Mouse (Mus musculus): ENCODE measurements around the gene Fcgr3. TPM values are rescaled to one million over a fixed set of nuclear protein-coding genes. Genes with fewer than 3 reads are reported as not detected.

The Fcgr3 gene
- total RNA-seq, 1 experiment from 2014 or later = 442 TPM

GRCm38 (mm10) chr1:171063569-171064490 lies 905 bp downstream of the Fcgr3 start:
- ATAC-seq (replicated peaks; ENCODE audit: insufficient number of reproducible peaks, low FRiP score, low TSS enrichment, poor library complexity, severe bottlenecking) = peak; percentile 42

GRCm38 (mm10) chr1:171061566-171061965 lies 3.2 kb downstream of the Fcgr3 start:
- no peak for ATAC-seq (replicated peaks; ENCODE audit: insufficient number of reproducible peaks, low FRiP score, low TSS enrichment, poor library complexity, severe bottlenecking)

DNA sequence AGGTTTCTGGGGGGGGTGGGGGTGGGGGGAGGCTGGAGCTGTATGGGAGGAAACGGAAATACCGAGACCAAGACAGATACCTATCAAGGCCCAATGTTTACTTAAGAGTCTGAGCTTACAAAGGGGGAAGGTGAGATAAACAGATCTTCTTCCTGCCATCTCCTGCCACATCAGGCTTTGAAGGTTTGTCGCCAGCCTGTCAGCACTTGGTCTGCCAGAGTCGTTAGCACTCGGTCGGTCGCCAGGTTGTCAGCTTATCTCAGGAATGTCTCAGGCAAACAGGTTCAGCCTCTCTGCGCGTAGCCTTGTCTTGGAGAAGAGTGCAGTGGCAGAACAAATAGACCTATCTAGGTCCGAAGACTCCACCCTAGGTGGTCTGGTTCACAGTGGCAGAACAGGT lies 4.3 kb downstream of the Fcgr3 start:
- no peak for ATAC-seq (replicated peaks; ENCODE audit: insufficient number of reproducible peaks, low FRiP score, low TSS enrichment, poor library complexity, severe bottlenecking)

DNA sequence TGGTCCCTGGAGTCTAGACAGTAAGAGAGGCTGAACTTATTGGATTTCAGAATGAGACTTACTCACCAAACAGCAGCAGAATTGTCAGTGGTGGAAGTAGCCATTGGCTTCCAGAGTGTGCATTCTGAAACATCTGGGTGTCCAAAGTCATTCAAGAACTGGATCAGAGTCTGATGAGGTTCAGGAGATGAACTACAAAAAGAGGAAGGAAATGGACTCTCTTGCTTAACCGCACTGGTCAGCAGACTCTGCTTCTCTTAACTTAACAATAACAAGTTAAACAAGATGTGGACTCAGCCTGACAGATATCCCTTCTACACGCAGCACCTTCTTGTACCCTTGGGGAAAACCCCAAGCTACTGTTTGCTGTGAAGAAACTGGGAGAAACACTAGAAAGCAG lies 5.5 kb downstream of the Fcgr3 start:
- peak; percentile 59 for ATAC-seq (replicated peaks; ENCODE audit: insufficient number of reproducible peaks, low FRiP score, low TSS enrichment, poor library complexity, severe bottlenecking)

- peak; percentile 73 for ATAC-seq (replicated peaks; ENCODE audit: insufficient number of reproducible peaks, low FRiP score, low TSS enrichment, poor library complexity, severe bottlenecking)
Measured at GRCm38 (mm10) chr1:171057253-171057652, 7.5 kb downstream of the Fcgr3 start.

DNA sequence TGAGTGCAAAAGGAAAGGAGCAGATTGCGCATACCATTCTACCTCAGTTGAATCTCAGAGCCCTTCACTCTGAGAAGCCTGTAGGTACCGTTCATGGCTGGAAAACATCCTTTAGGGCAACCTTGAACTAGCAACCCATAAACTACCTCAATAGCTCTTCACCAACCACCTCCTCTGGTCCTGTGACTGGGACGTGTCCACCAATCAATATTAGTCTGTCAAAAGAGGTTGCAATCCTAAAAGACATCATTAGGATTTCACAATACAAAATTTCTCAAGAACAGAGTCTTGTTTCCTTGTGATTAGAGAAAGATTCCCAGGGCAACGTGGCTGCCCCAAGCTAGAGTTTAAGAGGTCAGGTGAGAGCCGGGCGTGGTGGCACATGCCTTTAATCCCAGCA lies 11.4 kb downstream of the Fcgr3 start:
- ATAC-seq (replicated peaks; ENCODE audit: insufficient number of reproducible peaks, low FRiP score, low TSS enrichment, poor library complexity, severe bottlenecking) = no peak

DNA sequence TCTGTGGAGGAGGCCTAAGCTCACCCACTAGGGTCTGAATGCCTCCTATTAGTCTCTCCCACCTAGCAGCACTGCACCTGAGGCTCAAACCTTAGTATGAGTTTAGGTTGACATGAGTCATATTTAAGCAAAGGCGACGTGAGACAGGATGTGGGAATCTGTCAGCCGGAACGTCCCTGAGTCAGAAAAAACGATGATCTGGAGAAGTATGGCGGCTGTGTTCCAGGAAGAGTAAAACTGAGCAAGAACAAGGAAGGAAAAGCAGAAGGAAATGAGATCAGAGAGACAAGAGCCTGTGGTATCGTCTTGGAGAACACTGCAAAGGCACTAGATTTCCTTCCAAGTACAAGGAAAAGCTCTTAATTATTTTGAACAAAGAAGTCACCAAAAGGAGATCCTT lies 14.0 kb downstream of the Fcgr3 start:
- no peak; the same call in 1 of the 2 replicates for ATAC-seq (replicated peaks; ENCODE audit: insufficient number of reproducible peaks, low FRiP score, low TSS enrichment, poor library complexity, severe bottlenecking)

- no peak for ATAC-seq (replicated peaks; ENCODE audit: insufficient number of reproducible peaks, low FRiP score, low TSS enrichment, poor library complexity, severe bottlenecking)
Measured at GRCm38 (mm10) chr1:171049263-171049662, 15.5 kb downstream of the Fcgr3 start.

- no peak for ATAC-seq (replicated peaks; ENCODE audit: insufficient number of reproducible peaks, low FRiP score, low TSS enrichment, poor library complexity, severe bottlenecking)
Measured at GRCm38 (mm10) chr1:171046501-171046900, 18.2 kb downstream of the Fcgr3 start.

GRCm38 (mm10) chr1:171045079-171045465 lies 19.7 kb downstream of the Fcgr3 start:
- no peak for ATAC-seq (replicated peaks; ENCODE audit: insufficient number of reproducible peaks, low FRiP score, low TSS enrichment, poor library complexity, severe bottlenecking)

GRCm38 (mm10) chr1:171044365-171045078 lies 20.2 kb downstream of the Fcgr3 start:
- ATAC-seq (replicated peaks; ENCODE audit: insufficient number of reproducible peaks, low FRiP score, low TSS enrichment, poor library complexity, severe bottlenecking) = peak; percentile 81

DNA sequence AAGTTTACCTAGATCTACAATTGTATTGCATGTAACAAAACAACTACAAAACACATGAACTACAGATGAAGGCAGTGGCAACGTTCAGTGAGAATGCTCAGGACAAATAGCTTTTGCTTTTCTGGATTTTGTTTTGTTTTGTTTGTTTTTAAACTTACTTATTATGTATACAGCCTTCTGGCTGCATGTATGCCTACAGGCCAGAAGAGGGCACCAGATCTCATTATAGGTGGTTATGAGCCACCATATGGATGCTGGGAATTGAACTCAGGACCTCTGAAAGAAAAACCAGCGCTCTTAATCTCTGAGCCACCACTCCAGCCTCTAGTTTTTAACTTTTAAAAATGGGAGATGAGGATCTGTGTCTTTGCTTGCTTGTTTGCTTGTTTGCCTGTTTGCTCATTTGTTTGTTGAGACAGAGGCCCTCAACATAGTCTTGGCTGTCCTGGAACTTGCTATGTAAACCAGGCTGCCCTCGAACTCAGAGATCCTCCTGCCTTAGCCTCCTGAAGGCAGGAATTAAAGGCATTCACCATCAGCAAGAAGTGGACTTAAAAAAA lies 21.1 kb downstream of the Fcgr3 start:
- no peak for ATAC-seq (replicated peaks; ENCODE audit: insufficient number of reproducible peaks, low FRiP score, low TSS enrichment, poor library complexity, severe bottlenecking)

DNA sequence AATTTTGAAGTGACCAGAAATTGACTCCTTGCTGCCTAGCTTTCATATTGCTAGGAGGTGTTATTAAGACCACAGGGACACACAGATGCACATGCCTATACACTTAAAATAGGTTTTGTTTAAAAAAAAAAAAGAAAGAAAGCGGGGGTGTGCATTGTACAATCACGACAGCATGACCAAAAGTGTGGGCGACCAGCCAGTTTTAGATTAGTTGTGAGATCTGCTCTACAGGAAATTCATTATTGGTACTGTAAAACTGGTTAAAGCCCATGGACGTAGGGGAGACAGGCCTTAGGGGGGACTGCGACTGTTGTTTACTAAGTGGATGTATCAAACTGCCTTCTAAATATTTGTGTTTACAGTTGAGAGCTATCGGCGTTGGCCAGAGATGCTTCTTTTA lies 24.9 kb downstream of the Fcgr3 start:
- no peak for ATAC-seq (replicated peaks; ENCODE audit: insufficient number of reproducible peaks, low FRiP score, low TSS enrichment, poor library complexity, severe bottlenecking)

DNA sequence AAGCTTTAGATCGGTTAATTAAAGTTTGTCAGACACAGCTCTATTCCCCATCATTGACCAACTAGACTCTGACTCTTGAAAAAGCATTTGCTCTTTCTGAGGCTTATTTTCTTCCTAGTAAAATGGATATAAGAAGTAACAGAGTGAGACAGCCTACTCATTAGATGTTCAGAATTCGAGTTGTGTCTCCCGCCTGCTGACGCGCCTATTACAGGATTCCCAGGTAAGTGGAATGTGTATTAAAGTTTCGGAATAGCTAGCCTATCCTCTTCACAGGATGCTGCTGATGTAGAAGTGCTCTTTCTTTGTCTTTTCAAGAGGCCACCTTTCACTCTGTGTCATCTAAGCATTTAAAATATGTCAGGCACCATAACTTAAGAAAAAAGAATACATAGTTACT lies 25.6 kb downstream of the Fcgr3 start:
- no peak for ATAC-seq (replicated peaks; ENCODE audit: insufficient number of reproducible peaks, low FRiP score, low TSS enrichment, poor library complexity, severe bottlenecking)

- ATAC-seq (replicated peaks; ENCODE audit: insufficient number of reproducible peaks, low FRiP score, low TSS enrichment, poor library complexity, severe bottlenecking) = peak; percentile 52
Measured at GRCm38 (mm10) chr1:171037861-171038721, 26.6 kb downstream of the Fcgr3 start.

- ATAC-seq (replicated peaks; ENCODE audit: insufficient number of reproducible peaks, low FRiP score, low TSS enrichment, poor library complexity, severe bottlenecking) = no peak
Measured at GRCm38 (mm10) chr1:171036550-171037324, 28.0 kb downstream of the Fcgr3 start.

GRCm38 (mm10) chr1:171035611-171036010 lies 29.1 kb downstream of the Fcgr3 start:
- ATAC-seq (replicated peaks; ENCODE audit: insufficient number of reproducible peaks, low FRiP score, low TSS enrichment, poor library complexity, severe bottlenecking) = no peak

DNA sequence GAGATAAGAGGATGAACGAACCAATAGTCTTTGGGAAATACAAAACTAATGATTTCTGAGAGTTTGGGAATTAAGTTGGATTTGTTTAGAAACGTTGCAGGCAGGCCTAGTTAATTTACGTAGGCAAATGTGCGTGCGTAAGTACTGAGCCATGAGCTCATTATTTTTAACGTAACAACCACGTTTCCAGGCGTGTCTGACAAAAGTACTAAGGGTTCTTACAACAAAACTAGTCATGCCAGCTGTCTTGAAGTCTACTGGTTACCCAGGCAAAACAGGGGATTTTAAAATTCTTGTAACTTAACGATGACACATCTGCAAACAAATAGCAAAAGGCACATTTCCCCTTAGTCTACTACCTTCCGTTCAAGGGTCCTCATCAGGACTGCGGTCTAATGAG lies 30.5 kb downstream of the Fcgr3 start:
- no peak for ATAC-seq (replicated peaks; ENCODE audit: insufficient number of reproducible peaks, low FRiP score, low TSS enrichment, poor library complexity, severe bottlenecking)

Data from monocyte, adult 5-6 weeks (primary cell).